Mouse (Mus musculus): ENCODE measurements around the gene Gbe1. TPM values are rescaled to one million over a fixed set of nuclear protein-coding genes. Genes with fewer than 3 reads are reported as not detected.

The Gbe1 gene
- polyA plus RNA-seq, 1 experiment from 2014 or later, result 38.3 TPM

GRCm38 (mm10) chr16:70345607-70346006, 31.9 kb downstream of the Gbe1 start:
- ATAC-seq (ENCODE audit: low read depth), result no peak
- no peaks in the 10 kb centered on the region for H3K27me3 ChIP-seq (ENCODE audit: control insufficient read depth, insufficient read depth, low read depth, low read length)
- H3K4me3 ChIP-seq (ENCODE audit: low read length), result no peak overlapping the region
- 81% methylated on average over 10 of the region's 10 CpGs for WGBS
- no peaks in the 10 kb centered on the region for H3K36me3 ChIP-seq (ENCODE audit: control insufficient read depth, insufficient read depth, low read length)
- no peak overlapping the region for H3K27ac ChIP-seq (ENCODE audit: low read length)
- H3K4me1 ChIP-seq (replicated peaks; ENCODE audit: control insufficient read depth, insufficient read depth, low read length), result 0 out of 2 replicates have a peak, but pooled peaks cover 3% of the 10 kb centered on the region
- H3K9me3 ChIP-seq (ENCODE audit: control insufficient read depth, low read length), result no peaks in the 10 kb centered on the region
- H3K4me2 ChIP-seq (ENCODE audit: low read depth, low read length), result no peak overlapping the region
- H3K9ac ChIP-seq (ENCODE audit: low read length), result no peak overlapping the region

- no peaks in the 10 kb centered on the region for H3K9me3 ChIP-seq (ENCODE audit: control insufficient read depth, low read length)
- 55% methylated on average over 8 of the region's 8 CpGs for WGBS
- no peak overlapping the region for H3K9ac ChIP-seq (ENCODE audit: low read length)
- no peak overlapping the region for H3K27ac ChIP-seq (ENCODE audit: low read length)
- H3K4me2 ChIP-seq (ENCODE audit: low read depth, low read length), result no peak overlapping the region
- H3K4me3 ChIP-seq (ENCODE audit: low read length), result no peak overlapping the region
- no peaks in the 10 kb centered on the region for H3K27me3 ChIP-seq (ENCODE audit: control insufficient read depth, insufficient read depth, low read depth, low read length)
- no peak for ATAC-seq (ENCODE audit: low read depth)
- no peaks in the 10 kb centered on the region for H3K4me1 ChIP-seq (replicated peaks; ENCODE audit: control insufficient read depth, insufficient read depth, low read length)
- H3K36me3 ChIP-seq (ENCODE audit: control insufficient read depth, insufficient read depth, low read length), result no peaks in the 10 kb centered on the region
Observed at GRCm38 (mm10) chr16:70350011-70350410, 36.3 kb downstream of the Gbe1 start.

GRCm38 (mm10) chr16:70351641-70352280, 38.0 kb downstream of the Gbe1 start:
- Histone ChIP-seq H3K9ac (ENCODE audit: low read length) (no peak overlapping the region), H3K36me3 (ENCODE audit: control insufficient read depth, insufficient read depth, low read length) (no peaks in the 10 kb centered on the region), H3K27ac (ENCODE audit: low read length) (peak overlapping the region; percentile 41; the same call in 1 of the 2 replicates), H3K9me3 (ENCODE audit: control insufficient read depth, low read length) (no peaks in the 10 kb centered on the region), H3K4me3 (ENCODE audit: low read length) (no peak overlapping the region), H3K4me1 (replicated peaks; ENCODE audit: control insufficient read depth, insufficient read depth, low read length) (no peaks in the 10 kb centered on the region), H3K4me2 (ENCODE audit: low read depth, low read length) (peak overlapping the region; percentile 4; the same call in 1 of the 2 replicates), H3K27me3 (ENCODE audit: control insufficient read depth, insufficient read depth, low read depth, low read length) (no peaks in the 10 kb centered on the region)
- peak; percentile 63 for ATAC-seq (ENCODE audit: low read depth)
- 32% methylated on average over 11 of the region's 11 CpGs for WGBS

GRCm38 (mm10) chr16:70352571-70352970, 38.8 kb downstream of the Gbe1 start:
- H3K4me3 ChIP-seq (ENCODE audit: low read length), result no peak overlapping the region
- peak; percentile 72 for ATAC-seq (ENCODE audit: low read depth)
- H3K36me3 ChIP-seq (ENCODE audit: control insufficient read depth, insufficient read depth, low read length), result no peaks in the 10 kb centered on the region
- 28% methylated on average over 3 of the region's 3 CpGs for WGBS
- H3K27ac ChIP-seq (ENCODE audit: low read length), result no peak overlapping the region
- H3K4me1 ChIP-seq (replicated peaks; ENCODE audit: control insufficient read depth, insufficient read depth, low read length), result no peaks in the 10 kb centered on the region
- no peaks in the 10 kb centered on the region for H3K9me3 ChIP-seq (ENCODE audit: control insufficient read depth, low read length)
- H3K27me3 ChIP-seq (ENCODE audit: control insufficient read depth, insufficient read depth, low read depth, low read length), result no peaks in the 10 kb centered on the region
- no peak overlapping the region for H3K4me2 ChIP-seq (ENCODE audit: low read depth, low read length)
- H3K9ac ChIP-seq (ENCODE audit: low read length), result no peak overlapping the region

GRCm38 (mm10) chr16:70353058-70353457, 39.3 kb downstream of the Gbe1 start:
- Histone ChIP-seq H3K4me3 (ENCODE audit: low read length) (no peak overlapping the region), H3K27ac (ENCODE audit: low read length) (no peak overlapping the region), H3K27me3 (ENCODE audit: control insufficient read depth, insufficient read depth, low read depth, low read length) (no peaks in the 10 kb centered on the region), H3K4me1 (replicated peaks; ENCODE audit: control insufficient read depth, insufficient read depth, low read length) (no peaks in the 10 kb centered on the region), H3K36me3 (ENCODE audit: control insufficient read depth, insufficient read depth, low read length) (no peaks in the 10 kb centered on the region), H3K9ac (ENCODE audit: low read length) (no peak overlapping the region), H3K9me3 (ENCODE audit: control insufficient read depth, low read length) (no peaks in the 10 kb centered on the region), H3K4me2 (ENCODE audit: low read depth, low read length) (no peak overlapping the region)
- ATAC-seq (ENCODE audit: low read depth), result peak; percentile 89
- WGBS, result 33% methylated on average over 2 of the region's 2 CpGs

GRCm38 (mm10) chr16:70358326-70358725, 44.6 kb downstream of the Gbe1 start:
- H3K27me3 ChIP-seq (ENCODE audit: control insufficient read depth, insufficient read depth, low read depth, low read length), result no peaks in the 10 kb centered on the region
- no peak for ATAC-seq (ENCODE audit: low read depth)
- H3K9me3 ChIP-seq (ENCODE audit: control insufficient read depth, low read length), result peaks cover 4% of the 10 kb centered on the region
- H3K9ac ChIP-seq (ENCODE audit: low read length), result no peak overlapping the region
- no peaks in the 10 kb centered on the region for H3K4me1 ChIP-seq (replicated peaks; ENCODE audit: control insufficient read depth, insufficient read depth, low read length)
- no peak overlapping the region for H3K27ac ChIP-seq (ENCODE audit: low read length)
- 93% methylated on average over 6 of the region's 6 CpGs for WGBS
- no peak overlapping the region for H3K4me2 ChIP-seq (ENCODE audit: low read depth, low read length)
- no peaks in the 10 kb centered on the region; the same call in 1 of the 2 replicates for H3K36me3 ChIP-seq (ENCODE audit: control insufficient read depth, insufficient read depth, low read length)
- H3K4me3 ChIP-seq (ENCODE audit: low read length), result no peak overlapping the region

GRCm38 (mm10) chr16:70365229-70365628, 51.5 kb downstream of the Gbe1 start:
- 78% methylated on average over 3 of the region's 3 CpGs for WGBS
- no peak overlapping the region for H3K9ac ChIP-seq (ENCODE audit: low read length)
- no peak overlapping the region for H3K4me2 ChIP-seq (ENCODE audit: low read depth, low read length)
- H3K9me3 ChIP-seq (ENCODE audit: control insufficient read depth, low read length), result no peaks in the 10 kb centered on the region
- H3K27me3 ChIP-seq (ENCODE audit: control insufficient read depth, insufficient read depth, low read depth, low read length), result no peaks in the 10 kb centered on the region
- ATAC-seq (ENCODE audit: low read depth), result no peak
- no peaks in the 10 kb centered on the region; the same call in 1 of the 2 replicates for H3K36me3 ChIP-seq (ENCODE audit: control insufficient read depth, insufficient read depth, low read length)
- no peak overlapping the region for H3K4me3 ChIP-seq (ENCODE audit: low read length)
- H3K27ac ChIP-seq (ENCODE audit: low read length), result no peak overlapping the region
- no peaks in the 10 kb centered on the region for H3K4me1 ChIP-seq (replicated peaks; ENCODE audit: control insufficient read depth, insufficient read depth, low read length)

GRCm38 (mm10) chr16:70381045-70381444, 67.3 kb downstream of the Gbe1 start:
- WGBS, result 82% methylated on average over 2 of the region's 2 CpGs
- no peak overlapping the region for H3K4me2 ChIP-seq (ENCODE audit: low read depth, low read length)
- no peak for ATAC-seq (ENCODE audit: low read depth)

GRCm38 (mm10) chr16:70385494-70385893, 71.7 kb downstream of the Gbe1 start:
- WGBS, result 87% methylated on average over 1 of the region's 1 CpGs

More at GRCm38 (mm10) chr16:70381045-70381444, 67.3 kb downstream of the Gbe1 start:
- Histone ChIP-seq H3K4me1 (replicated peaks; ENCODE audit: control insufficient read depth, insufficient read depth, low read length) (no peaks in the 10 kb centered on the region), H3K27me3 (ENCODE audit: control insufficient read depth, insufficient read depth, low read depth, low read length) (no peaks in the 10 kb centered on the region), H3K27ac (ENCODE audit: low read length) (no peak overlapping the region), H3K9me3 (ENCODE audit: control insufficient read depth, low read length) (no peaks in the 10 kb centered on the region), H3K4me3 (ENCODE audit: low read length) (no peak overlapping the region), H3K36me3 (ENCODE audit: control insufficient read depth, insufficient read depth, low read length) (no peaks in the 10 kb centered on the region), H3K9ac (ENCODE audit: low read length) (no peak overlapping the region)

More at GRCm38 (mm10) chr16:70385494-70385893, 71.7 kb downstream of the Gbe1 start:
- Histone ChIP-seq H3K36me3 (ENCODE audit: control insufficient read depth, insufficient read depth, low read length) (no peaks in the 10 kb centered on the region), H3K27me3 (ENCODE audit: control insufficient read depth, insufficient read depth, low read depth, low read length) (no peaks in the 10 kb centered on the region), H3K27ac (ENCODE audit: low read length) (no peak overlapping the region), H3K9ac (ENCODE audit: low read length) (no peak overlapping the region), H3K4me1 (replicated peaks; ENCODE audit: control insufficient read depth, insufficient read depth, low read length) (no peaks in the 10 kb centered on the region), H3K4me3 (ENCODE audit: low read length) (no peak overlapping the region), H3K9me3 (ENCODE audit: control insufficient read depth, low read length) (no peaks in the 10 kb centered on the region), H3K4me2 (ENCODE audit: low read depth, low read length) (no peak overlapping the region)
- no peak for ATAC-seq (ENCODE audit: low read depth)
